Mouse (Mus musculus): ENCODE measurements around the gene Car5a. TPM values are rescaled to one million over a fixed set of nuclear protein-coding genes. Genes with fewer than 3 reads are reported as not detected.

The Car5a gene
- total and polyA plus RNA-seq, 2 experiments from 2014 or later = 0.52 TPM; not detected in 1

GRCm38 (mm10) chr8:121897205-121897604, 47.5 kb downstream of the Car5a start:
- H3K4me2 ChIP-seq (ENCODE audit: low read depth) = no peak overlapping the region

GRCm38 (mm10) chr8:121896476-121897145, 48.1 kb downstream of the Car5a start:
- Histone ChIP-seq H3K36me3 (ENCODE audit: insufficient read depth) (peaks cover 16% of the 10 kb centered on the region), H3K9ac (no peak overlapping the region), H3K4me1 (ENCODE audit: insufficient read depth) (peaks cover 19% of the 10 kb centered on the region), H3K27ac (ENCODE audit: low read depth, low read length) (no peak overlapping the region), H3K4me3 (ENCODE audit: low read depth, low read length) (no peak overlapping the region), H3K27me3 (ENCODE audit: insufficient read depth, low read length) (no peaks in the 10 kb centered on the region), H3K9me3 (ENCODE audit: low read length) (no peaks in the 10 kb centered on the region), H3K4me2 (ENCODE audit: low read depth) (no peak overlapping the region)
- WGBS = 52% methylated on average over 12 of the region's 12 CpGs
- DNase-seq = no peak
- TF ChIP-seq CTCF (IDR thresholded peaks at IDR 0.05; ENCODE audit: low read depth) = no peak
- no peak for ATAC-seq

More at GRCm38 (mm10) chr8:121897205-121897604, 47.5 kb downstream of the Car5a start:
- Histone ChIP-seq H3K4me1 (ENCODE audit: insufficient read depth) (peaks cover 19% of the 10 kb centered on the region), H3K4me3 (ENCODE audit: low read depth, low read length) (no peak overlapping the region), H3K27ac (ENCODE audit: low read depth, low read length) (peak overlapping the region; percentile 87; the same call in 1 of the 2 replicates), H3K27me3 (ENCODE audit: insufficient read depth, low read length) (no peaks in the 10 kb centered on the region), H3K9me3 (ENCODE audit: low read length) (no peaks in the 10 kb centered on the region), H3K9ac (peak overlapping the region; percentile 43; the same call in 1 of the 2 replicates), H3K36me3 (ENCODE audit: insufficient read depth) (peaks cover 16% of the 10 kb centered on the region)
- TF ChIP-seq CTCF (IDR thresholded peaks at IDR 0.05; ENCODE audit: low read depth) = no peak
- DNase-seq (no peak), ATAC-seq (no peak)
- 88% methylated on average over 9 of the region's 9 CpGs for WGBS

DNA sequence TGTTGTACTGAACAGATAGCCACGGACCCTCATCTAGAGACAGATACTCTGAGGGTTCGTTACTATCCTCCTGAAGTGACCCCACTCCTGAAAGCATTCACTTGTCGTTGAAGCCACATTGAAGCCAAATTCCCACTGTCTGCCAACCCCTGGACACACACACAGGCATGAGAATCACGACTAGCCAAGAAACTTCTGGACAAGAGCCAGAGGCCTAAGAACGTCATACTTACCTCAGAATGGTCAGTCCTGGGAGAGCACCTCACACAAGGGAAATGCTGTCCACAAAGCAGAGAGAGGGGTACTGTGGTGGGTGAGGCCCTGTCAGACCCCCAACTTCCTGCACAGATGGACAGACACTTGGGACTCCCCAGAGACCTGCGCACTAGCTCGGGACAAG, 48.8 kb downstream of the Car5a start:
- H3K4me2 ChIP-seq (ENCODE audit: low read depth) = no peak overlapping the region
- H3K9ac ChIP-seq = no peak overlapping the region
- ATAC-seq (no peak), DNase-seq (no peak)
- H3K9me3 ChIP-seq (ENCODE audit: low read length) = no peaks in the 10 kb centered on the region
- peaks cover 16% of the 10 kb centered on the region for H3K36me3 ChIP-seq (ENCODE audit: insufficient read depth)
- H3K4me1 ChIP-seq (ENCODE audit: insufficient read depth) = peaks cover 19% of the 10 kb centered on the region
- TF ChIP-seq CTCF (IDR thresholded peaks at IDR 0.05; ENCODE audit: low read depth) = no peak
- no peaks in the 10 kb centered on the region for H3K27me3 ChIP-seq (ENCODE audit: insufficient read depth, low read length)
- H3K4me3 ChIP-seq (ENCODE audit: low read depth, low read length) = no peak overlapping the region
- H3K27ac ChIP-seq (ENCODE audit: low read depth, low read length) = no peak overlapping the region
- WGBS = 67% methylated on average over 7 of the region's 7 CpGs

DNA sequence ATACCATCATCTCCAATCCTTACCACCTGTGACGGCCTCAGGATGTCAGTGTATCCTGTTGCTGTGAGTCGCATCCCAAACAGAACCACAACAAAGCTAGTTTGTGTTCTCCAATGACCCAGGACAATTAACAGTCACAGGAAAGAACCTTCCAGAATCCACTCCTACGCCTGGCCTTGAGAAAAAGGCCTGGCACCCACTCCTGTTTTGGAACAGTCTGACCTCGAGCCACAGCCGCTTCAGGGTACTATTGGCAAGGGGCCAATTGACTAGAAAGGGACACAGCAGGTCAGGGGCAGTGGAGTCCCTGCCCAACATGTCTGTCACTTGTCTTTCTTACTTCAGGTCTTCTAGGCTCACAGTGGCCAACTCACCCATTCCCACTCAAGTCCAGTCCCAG, 51.8 kb downstream of the Car5a start:
- H3K9me3 ChIP-seq (ENCODE audit: low read length) = no peaks in the 10 kb centered on the region
- no peak overlapping the region for H3K9ac ChIP-seq
- H3K27me3 ChIP-seq (ENCODE audit: insufficient read depth, low read length) = no peaks in the 10 kb centered on the region
- DNase-seq (no peak), ATAC-seq (no peak)
- H3K4me1 ChIP-seq (ENCODE audit: insufficient read depth) = peaks cover 9% of the 10 kb centered on the region
- 64% methylated on average over 5 of the region's 5 CpGs for WGBS
- TF ChIP-seq CTCF (IDR thresholded peaks at IDR 0.05; ENCODE audit: low read depth) = no peak
- H3K36me3 ChIP-seq (ENCODE audit: insufficient read depth) = peaks cover 20% of the 10 kb centered on the region
- no peak overlapping the region for H3K4me3 ChIP-seq (ENCODE audit: low read depth, low read length)
- H3K27ac ChIP-seq (ENCODE audit: low read depth, low read length) = no peak overlapping the region
- no peak overlapping the region for H3K4me2 ChIP-seq (ENCODE audit: low read depth)

- Histone ChIP-seq H3K36me3 (ENCODE audit: insufficient read depth) (peaks cover 38% of the 10 kb centered on the region), H3K27me3 (ENCODE audit: insufficient read depth, low read length) (no peaks in the 10 kb centered on the region), H3K9me3 (ENCODE audit: low read length) (no peaks in the 10 kb centered on the region), H3K27ac (ENCODE audit: low read depth, low read length) (no peak overlapping the region; the same call in 1 of the 2 replicates), H3K4me2 (ENCODE audit: low read depth) (no peak overlapping the region), H3K4me3 (ENCODE audit: low read depth, low read length) (no peak overlapping the region), H3K9ac (no peak overlapping the region), H3K4me1 (ENCODE audit: insufficient read depth) (no peaks in the 10 kb centered on the region)
- WGBS = 79% methylated on average over 15 of the region's 15 CpGs
- DNase-seq (peak; percentile 42), ATAC-seq (peak; percentile 42; the same call in 1 of the 2 replicates)
- no peak for TF ChIP-seq CTCF (IDR thresholded peaks at IDR 0.05; ENCODE audit: low read depth)
Measured at GRCm38 (mm10) chr8:121889810-121890785, 54.6 kb downstream of the Car5a start.

DNA sequence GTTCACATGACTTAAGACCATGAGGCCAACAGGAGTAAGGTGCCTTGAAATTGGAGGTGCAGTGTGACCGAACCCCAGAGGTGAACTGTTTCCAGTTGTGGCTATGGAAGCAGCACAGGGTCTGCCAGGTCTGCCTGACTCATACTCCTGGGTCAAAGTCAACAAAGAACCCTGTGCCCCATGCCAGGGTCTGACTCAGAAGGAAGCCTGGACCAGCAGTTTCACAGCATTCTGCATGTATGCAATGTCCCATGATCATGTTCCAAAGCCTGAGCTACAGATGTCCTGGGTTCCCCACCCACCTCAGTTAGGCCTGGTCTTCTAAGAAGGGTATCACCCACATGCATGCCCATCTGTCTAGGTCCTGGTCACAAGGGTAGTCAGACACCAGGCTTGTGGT, 55.4 kb downstream of the Car5a start:
- TF ChIP-seq CTCF (IDR thresholded peaks at IDR 0.05; ENCODE audit: low read depth) = no peak
- Histone ChIP-seq H3K36me3 (ENCODE audit: insufficient read depth) (peaks cover 39% of the 10 kb centered on the region), H3K9me3 (ENCODE audit: low read length) (no peaks in the 10 kb centered on the region), H3K9ac (no peak overlapping the region), H3K4me3 (ENCODE audit: low read depth, low read length) (no peak overlapping the region), H3K27ac (ENCODE audit: low read depth, low read length) (no peak overlapping the region), H3K4me2 (ENCODE audit: low read depth) (no peak overlapping the region), H3K27me3 (ENCODE audit: insufficient read depth, low read length) (no peaks in the 10 kb centered on the region), H3K4me1 (ENCODE audit: insufficient read depth) (no peaks in the 10 kb centered on the region)
- WGBS = 90% methylated on average over 1 of the region's 1 CpGs
- DNase-seq (no peak), ATAC-seq (no peak)

DNA sequence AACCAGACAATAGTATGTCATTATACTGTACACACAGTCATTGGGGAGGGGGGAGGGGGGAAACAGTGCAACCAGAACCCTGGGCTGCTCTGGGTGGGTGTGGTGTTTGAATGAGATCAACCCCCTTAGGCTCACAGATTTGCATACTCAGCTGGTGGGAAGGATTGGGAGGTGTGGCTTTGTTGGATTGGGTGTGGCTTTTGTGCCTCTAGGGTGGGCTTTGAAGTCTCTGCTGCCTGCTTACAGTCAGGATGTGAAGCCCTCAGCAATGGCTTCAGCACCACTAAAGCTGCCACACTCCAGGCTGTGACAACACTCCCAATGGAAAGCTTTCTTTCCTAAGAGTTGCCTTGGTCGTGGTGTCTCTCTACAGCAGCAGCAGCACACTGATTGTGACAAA, 57.2 kb downstream of the Car5a start:
- Histone ChIP-seq H3K9me3 (ENCODE audit: low read length) (no peaks in the 10 kb centered on the region), H3K4me1 (ENCODE audit: insufficient read depth) (no peaks in the 10 kb centered on the region), H3K27me3 (ENCODE audit: insufficient read depth, low read length) (no peaks in the 10 kb centered on the region), H3K4me2 (ENCODE audit: low read depth) (no peak overlapping the region), H3K27ac (ENCODE audit: low read depth, low read length) (no peak overlapping the region), H3K4me3 (ENCODE audit: low read depth, low read length) (no peak overlapping the region), H3K9ac (no peak overlapping the region), H3K36me3 (ENCODE audit: insufficient read depth) (peaks cover 57% of the 10 kb centered on the region)
- DNase-seq = no peak
- WGBS = 84% methylated on average over 1 of the region's 1 CpGs
- no peak for TF ChIP-seq CTCF (IDR thresholded peaks at IDR 0.05; ENCODE audit: low read depth)
- ATAC-seq = no peak; the same call in 1 of the 2 replicates
